Mouse (Mus musculus): ENCODE results near the gene Spag8.

- TF ChIP-seq CTCF (IDR thresholded peaks at IDR 0.05; ENCODE audit: borderline replicate concordance, insufficient read depth, low read length) (no peak), POLR2A (IDR thresholded peaks at IDR 0.05; ENCODE audit: low read depth, low read length) (no peak)
Measured at GRCm38 (mm10) chr4:43657146-43657545, 3.8 kb upstream of the Spag8 start.

Data from embryonic fibroblast, embryonic 13.5 days (primary cell).